Mouse (Mus musculus): ENCODE results near the gene Vsir. TPM values are rescaled to one million over a fixed set of nuclear protein-coding genes. Genes with fewer than 3 reads are reported as not detected.
A peak's percentile ranks its signal among the peaks of the same experiment; 100 is the strongest.

The Vsir gene
- 6.3 and 11.3 TPM in 2 replicates for total RNA-seq (2021)
- long read RNA-seq, full-length matches to known transcripts: 3 of 13 reads
- long read RNA-seq, partial matches to known transcripts: 8 of 13 reads
- long read RNA-seq, other reads (novel, unspliced or antisense): 2 of 13 reads

GRCm38 (mm10) chr10:60346701-60347405 lies at the start of gene Vsir:
Gene Vsir, plus strand, starts transcription at chr10:60346851.
- peak; percentile 75 for DNase-seq

DNA sequence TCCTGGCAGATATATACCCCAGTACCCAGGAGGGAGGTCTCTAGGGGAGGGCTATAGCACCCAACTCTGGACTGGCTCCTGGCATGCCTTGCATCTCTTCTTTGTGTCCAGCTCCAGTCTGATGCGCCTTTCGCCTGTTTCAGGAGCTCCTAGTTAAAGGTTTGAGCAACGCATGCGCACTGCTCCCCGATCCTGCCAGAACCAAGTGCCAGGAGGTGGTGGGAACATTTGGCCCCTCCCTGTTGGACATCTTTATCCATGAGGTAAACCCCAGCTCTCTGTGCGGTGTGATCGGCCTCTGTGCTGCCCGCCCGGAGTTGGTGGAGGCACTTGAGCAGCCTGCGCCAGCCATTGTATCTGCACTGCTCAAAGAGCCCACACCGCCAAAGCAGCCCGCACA lies 47.0 kb upstream of the Vsir start:
- DNase-seq: no peak

DNA sequence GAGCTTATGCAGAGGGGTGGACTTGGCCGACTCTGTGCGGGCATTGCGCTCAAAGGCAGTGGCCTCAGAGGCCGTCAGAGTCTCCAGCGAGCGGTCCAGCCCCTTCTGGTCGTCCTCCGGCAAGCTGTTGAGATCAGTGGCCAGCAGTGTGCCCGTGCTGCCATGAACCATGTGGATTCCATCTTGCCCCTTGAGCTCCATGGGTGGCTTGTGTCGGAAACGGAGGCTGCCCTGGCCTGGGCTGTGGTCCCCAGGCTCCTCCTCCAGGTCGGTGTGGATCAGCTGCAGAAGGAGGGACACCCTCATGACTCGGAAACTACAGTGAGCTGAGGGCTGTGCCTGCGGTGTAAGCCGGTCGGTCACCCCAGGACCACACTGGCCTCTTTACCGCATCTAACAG lies 43.2 kb upstream of the Vsir start:
- no peak for DNase-seq

GRCm38 (mm10) chr10:60304854-60305628 lies 41.6 kb upstream of the Vsir start:
- peak; percentile 69 for DNase-seq

GRCm38 (mm10) chr10:60310629-60311028 lies 36.0 kb upstream of the Vsir start:
- no peak for DNase-seq

- DNase-seq: no peak
Measured at GRCm38 (mm10) chr10:60313606-60314005, 33.0 kb upstream of the Vsir start.

DNA sequence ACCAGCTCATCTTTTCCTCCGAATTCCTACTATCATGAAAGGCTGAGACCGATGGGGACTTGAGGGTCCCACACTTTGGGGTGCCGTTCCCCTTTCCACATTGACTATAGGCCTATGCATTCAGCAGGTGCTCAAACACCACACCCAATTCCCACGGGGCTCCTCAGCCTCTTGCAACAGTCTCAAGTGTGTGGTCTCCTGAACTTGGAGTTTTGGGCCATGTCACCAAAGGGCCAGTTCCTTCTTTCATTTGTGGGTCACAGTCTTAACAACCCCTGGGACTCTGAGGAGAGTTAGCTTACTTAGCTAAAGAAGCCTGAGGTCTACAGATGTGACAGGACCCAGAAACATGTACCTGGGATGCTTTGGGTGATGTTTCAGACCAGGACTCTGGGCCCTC lies 30.5 kb upstream of the Vsir start:
- no peak for DNase-seq

DNA sequence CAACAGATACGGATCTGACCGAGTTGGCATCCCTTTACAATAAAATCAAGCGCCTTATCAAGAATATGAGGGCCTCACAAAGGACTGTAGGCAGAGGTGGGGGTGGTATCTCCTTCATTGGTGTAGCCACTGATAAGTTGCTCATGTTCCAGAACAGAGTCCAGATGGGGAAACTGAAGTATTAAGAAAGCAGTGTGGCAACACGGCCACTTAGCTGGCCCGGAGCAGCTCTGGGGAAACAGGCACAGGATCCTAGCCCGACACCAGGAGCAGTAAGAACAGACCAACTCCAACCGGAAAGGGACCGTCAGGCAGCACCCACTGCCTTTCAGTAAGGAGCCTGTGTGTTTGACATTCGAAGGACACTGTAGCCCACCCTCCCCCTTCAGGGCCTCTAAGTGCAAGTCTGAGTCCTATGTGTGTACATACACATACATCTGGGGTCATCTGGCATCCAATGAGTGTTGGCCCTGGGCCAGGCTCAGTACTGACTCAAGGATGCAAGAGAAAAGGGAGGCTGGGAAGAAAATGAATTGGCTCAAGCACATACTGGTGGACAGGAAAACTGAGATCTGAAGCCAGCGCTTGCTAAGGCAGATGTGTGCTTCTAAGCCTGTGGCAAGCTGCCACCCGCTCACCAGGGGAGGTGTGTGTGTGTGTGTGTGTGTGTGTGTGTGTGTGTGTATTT lies 17.5 kb upstream of the Vsir start:
- no peak for DNase-seq

DNA sequence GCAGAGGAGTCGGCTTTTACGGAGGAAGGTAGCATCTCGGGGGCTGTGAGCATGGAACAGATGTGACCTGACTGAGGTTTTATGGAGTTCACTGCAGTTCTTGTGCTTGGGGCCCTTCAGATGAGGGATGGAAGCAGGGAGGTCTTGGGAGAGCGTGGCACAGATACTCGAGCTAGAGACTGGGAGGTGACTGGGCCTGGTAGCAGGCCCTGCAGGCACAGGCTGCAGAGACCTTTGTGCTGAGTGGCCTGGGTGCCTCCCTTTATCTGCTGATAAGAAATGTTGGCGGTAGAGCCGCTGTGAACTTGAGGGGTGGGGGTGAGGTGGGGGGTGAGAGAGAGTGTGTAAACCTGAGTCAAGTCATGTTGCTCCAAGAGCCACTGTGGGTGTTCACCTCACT lies 12.1 kb upstream of the Vsir start:
- DNase-seq: no peak

DNA sequence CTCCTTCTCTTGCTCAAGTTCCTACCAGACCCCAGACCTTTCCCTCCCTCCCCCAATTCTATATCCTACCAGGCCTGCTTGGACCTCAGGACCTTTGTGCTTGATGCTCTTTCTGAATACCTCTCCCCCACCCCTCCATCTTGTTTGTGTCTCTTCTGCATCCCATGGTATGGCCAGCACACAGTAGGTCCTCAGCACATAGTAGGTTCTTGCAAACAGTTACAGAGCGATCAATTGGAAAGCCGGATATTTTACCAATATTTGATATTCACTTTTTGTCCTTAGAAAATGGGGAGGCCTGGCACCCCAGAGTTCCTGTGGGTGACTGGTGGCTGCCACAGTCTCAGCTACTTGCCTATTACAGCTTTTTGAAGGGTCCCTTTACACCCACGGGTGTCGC lies 11.6 kb upstream of the Vsir start:
- no peak for DNase-seq

- DNase-seq: no peak
Measured at GRCm38 (mm10) chr10:60341528-60341927, 5.1 kb upstream of the Vsir start.

GRCm38 (mm10) chr10:60344111-60344510 lies 2.5 kb upstream of the Vsir start:
- DNase-seq: no peak

DNA sequence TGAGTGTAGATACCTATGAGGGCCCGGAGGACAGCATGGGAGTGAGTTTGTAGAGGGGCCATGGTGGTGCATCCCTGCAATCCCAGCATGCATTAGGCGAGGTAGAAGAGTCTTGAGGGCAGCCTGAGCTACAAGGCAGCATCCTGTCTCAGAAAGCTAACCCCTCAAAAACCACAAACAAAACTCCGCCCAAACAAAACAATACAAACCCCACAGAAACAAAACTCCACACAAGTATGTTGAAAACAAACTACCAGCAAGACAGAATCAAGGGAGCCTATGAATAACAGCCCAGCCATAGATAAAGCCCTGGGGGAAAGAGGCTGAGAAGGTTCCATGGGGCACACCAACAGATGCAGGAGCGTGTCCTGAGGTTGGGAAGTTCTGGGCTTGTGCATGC lies 595 bp upstream of the Vsir start:
- DNase-seq: no peak

DNA sequence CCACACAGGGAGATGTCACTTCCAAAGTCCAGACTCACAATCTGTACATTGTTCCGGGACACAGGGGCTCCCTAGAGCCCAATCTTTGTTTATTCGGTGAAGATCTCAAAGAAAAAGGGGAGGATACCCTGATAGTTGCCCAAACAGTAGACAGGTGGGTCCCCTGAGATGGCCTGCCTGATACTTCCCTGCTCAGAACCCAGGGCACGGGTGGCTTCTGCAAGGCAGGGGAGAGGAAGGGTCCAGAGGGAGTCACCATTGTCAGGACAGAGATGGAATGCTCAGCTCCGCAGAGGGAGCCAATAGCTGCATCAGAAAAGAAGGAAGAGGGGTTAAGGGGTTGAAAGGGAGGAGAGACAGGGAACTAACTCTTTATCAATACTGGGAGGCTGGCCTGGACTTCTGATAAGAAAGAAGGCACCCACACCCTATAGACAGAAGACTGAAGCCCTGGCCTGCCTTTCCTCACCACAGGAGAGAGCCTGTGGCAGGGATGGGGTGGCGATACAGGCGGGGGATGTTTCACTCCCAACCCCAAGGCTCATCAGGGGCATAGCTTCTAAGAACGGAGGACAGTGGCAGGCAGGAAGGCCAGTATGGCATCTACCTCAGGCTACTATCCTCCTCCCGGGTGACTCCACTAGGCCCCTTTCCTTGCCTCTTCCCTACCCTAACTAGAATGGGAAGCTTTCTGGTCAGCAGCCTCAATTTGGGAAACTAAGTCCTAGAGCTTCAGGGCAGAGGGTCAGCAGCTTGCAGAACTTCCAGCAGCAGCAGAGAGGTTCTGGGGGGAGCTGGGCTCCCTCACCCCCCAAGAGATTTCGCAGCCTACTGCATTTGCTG lies 1.3 kb downstream of the Vsir start:
- no peak for DNase-seq

GRCm38 (mm10) chr10:60349056-60349455 lies 2.4 kb downstream of the Vsir start:
- no peak for DNase-seq

GRCm38 (mm10) chr10:60349644-60350043 lies 3.0 kb downstream of the Vsir start:
- no peak for DNase-seq

DNA sequence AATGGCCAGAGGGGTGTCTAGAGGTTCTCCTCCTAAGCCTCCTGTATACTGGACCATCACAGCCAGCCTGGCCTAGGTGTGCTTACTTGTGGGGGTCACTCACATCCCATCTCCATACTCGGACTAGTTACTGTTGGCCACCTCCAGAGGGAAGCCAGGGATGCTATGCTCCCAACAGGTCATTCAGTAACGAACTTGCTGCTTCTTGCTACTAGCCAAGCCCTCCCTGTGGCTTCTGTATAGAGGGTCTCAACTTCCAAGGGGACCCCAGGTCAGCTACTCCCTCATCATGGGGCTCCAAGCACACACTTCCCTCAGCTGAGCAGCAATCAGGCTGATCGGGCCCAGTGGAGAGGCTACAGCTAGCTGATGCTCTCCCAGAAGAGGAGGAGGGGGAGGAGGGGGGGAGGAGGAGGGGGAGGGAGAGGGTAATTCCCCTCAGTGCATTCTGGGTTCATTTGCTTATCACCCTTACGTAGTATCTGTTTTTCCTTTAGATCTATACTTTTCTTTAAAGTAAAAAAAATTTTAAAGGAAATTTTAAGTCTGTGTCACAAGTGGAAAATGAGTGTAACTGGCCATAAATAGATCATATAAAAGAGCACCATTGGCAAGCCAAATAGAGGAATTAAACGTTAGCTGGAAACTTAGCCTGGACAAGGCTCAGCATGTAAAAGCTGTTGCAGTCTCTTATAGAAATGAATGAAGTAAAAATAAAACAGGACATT lies 3.6 kb downstream of the Vsir start:
- DNase-seq: no peak

DNA sequence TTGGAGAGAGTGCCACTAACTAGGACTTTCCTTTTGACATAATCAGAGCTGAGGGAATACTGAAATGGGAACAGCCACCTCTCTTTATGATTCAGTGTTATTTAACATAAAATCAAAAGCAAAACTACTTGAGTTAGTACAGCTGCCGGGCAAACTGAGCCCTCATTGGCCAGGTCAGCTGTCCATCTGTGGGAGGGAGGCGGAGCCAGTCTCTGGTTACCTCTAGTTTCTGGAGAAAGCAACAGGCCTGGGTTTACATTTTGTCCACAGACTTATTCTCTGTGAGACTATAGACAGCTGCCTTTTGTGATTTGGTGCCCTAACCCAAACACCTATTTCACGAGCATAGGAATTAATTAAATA lies 4.1 kb downstream of the Vsir start:
- peak; percentile 96 for DNase-seq

GRCm38 (mm10) chr10:60351248-60351647 lies 4.6 kb downstream of the Vsir start:
- no peak for DNase-seq

DNA sequence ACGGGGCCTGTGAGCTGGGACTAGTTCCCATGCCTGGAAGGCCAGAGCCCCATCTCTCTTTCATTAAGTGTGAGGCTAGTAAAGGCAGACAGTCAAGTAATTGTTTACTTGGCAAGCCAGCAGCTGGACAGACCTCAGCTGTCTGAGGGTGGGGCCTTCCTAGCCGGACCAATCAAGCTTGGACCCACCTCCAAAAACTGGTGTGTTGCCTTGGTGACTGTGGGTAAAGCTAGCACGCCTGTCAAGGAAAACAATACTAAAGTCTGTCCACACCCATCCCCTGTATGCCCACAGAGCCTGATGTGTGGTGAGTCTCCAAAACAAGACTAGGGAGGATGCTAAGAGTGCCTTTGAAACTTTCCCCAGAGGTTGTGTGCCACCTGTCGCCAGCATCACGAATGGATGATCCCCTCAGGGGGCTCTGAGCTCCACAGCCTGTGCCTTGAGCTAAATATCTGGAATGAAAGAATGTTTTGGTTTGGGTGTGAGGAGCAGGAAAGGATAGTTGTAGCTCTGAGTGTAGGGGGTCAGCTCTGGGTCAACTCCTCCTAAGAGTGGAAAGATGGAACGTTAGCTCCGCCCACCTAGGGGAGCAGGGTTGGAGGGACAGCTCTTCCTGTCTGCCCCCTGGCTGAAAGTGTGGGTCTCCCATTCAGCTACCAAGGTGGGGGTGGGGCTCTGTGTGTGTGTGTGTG lies 5.3 kb downstream of the Vsir start:
- DNase-seq: no peak
